Mouse (Mus musculus): ENCODE measurements around the gene Siae. TPM values are rescaled to one million over a fixed set of nuclear protein-coding genes. Genes with fewer than 3 reads are reported as not detected.
A peak's percentile ranks its signal among the peaks of the same experiment; 100 is the strongest.

Siae gene
- total RNA-seq, 2 experiments from 2014 or later: 8.4 to 8.7 TPM

DNA sequence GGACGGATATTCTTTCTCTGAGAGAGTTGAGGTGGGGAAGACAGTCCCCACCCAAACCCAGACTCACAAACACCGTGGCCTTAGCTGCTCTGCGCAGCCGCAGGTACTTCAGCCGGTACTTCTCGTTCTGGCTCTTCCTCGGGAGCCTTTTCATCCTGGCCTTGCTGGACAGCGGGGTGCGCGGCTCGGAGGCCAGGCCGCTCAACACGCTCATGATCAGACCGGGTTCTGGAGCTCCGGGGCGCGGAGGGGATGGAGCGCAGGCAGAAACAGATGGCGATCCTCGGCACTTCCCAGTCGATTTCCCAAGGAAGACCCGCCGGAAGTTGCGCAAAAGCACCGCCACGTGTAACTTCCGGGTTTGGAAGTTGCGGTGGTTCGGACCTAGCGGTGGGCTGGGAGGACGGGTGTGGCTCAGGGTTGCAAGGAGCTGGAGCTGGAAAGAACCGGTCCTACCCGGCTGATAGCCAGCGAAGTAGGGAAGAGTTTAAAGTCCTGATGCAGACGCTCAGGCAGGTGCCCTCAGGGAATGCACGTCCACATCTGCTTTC is 101.5 kb downstream of the Siae start, which contains the start of gene Tbrg1:
Tbrg1 (minus strand) TSS at position 382 of the 551 bp plus-strand sequence.
- intact Hi-C loops (cut with DNase I): no loop called here
- DNase-seq (ENCODE audit: low spot score): peak; percentile 75

GRCm38 (mm10) chr9:37659413-37659812 is 103.9 kb downstream of the Siae start:
- DNase-seq (ENCODE audit: low spot score): no peak
- intact Hi-C loops (cut with DNase I): no loop called here

GRCm38 (mm10) chr9:37663210-37663609 is 107.7 kb downstream of the Siae start:
- DNase-seq (ENCODE audit: low spot score): no peak
- intact Hi-C loops (cut with DNase I): no loop called here

- no peak for DNase-seq (ENCODE audit: low spot score)
- intact Hi-C loops (cut with DNase I): no loop called here
These were observed 109.1 kb downstream of the Siae start for GRCm38 (mm10) chr9:37664604-37665003.

- no peak for DNase-seq (ENCODE audit: low spot score)
- intact Hi-C loops (cut with DNase I): no loop called here
These were observed 110.5 kb downstream of the Siae start for GRCm38 (mm10) chr9:37666045-37666444.

DNA sequence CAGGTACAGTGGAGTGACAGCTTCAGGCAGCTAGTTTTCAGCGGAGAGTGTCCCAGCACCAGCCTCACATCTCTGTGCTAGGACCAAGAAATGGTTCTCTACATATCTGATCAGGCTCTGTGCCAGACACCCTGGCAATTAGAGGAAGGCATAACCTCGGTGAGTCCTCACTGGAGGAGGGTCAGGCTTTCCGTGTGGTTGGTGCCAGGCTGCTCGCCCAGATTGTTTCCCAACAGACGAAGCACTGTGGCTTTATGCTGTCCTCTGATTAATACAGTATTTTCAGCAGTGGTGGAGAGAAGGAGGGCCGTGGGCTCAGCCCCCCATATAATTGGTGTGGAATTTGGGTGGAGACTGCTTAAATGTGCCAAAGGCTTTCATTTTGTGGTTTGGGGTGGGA is 113.6 kb downstream of the Siae start, which contains the start of gene Panx3:
Panx3 (minus strand) TSS at position 121 of the 400 bp plus-strand sequence.
- intact Hi-C loops (cut with DNase I): no loop called here
- DNase-seq (ENCODE audit: low spot score): no peak

DNA sequence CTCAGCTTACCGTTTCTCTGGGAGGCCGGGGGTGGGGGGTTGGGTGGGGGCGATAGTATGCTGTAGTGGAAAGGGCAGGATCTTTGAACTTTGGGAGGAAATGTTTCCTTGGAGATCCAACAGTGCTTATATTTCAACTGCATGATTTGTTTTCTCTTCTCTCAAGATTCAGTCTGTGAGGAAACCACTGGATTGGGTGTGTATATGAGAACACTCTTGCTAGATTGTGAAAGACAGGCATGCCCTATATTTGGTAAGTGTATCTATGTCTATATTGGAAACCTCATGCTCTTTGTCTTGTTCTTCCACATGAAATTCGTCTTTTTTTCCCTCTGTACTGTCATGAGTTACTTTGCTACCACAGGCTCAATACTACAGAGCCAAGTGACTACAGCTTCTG is 114.2 kb downstream of the Siae start:
- DNase-seq (ENCODE audit: low spot score): no peak
- intact Hi-C loops (cut with DNase I): no loop called here

DNA sequence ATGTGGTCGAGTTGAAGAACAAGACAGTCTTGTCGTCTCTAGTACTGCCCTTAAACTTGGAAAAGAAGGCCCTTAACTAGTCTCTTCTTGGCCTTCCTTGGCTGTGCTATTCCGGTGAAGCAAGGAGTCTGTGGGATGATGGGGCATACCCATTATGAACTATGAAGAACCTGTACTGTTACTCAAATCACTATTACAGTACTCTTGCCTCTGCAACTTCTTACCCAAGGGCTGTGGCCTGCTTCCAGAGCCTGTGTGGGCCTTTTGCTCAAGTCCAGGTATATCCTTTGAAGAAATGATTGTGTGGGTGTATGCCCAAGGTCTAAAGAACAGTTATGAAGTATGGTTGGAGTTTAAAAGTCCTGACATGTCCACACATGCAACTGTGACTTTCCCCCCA is 114.8 kb downstream of the Siae start:
- DNase-seq (ENCODE audit: low spot score): no peak
- intact Hi-C loops (cut with DNase I): no loop called here

DNA sequence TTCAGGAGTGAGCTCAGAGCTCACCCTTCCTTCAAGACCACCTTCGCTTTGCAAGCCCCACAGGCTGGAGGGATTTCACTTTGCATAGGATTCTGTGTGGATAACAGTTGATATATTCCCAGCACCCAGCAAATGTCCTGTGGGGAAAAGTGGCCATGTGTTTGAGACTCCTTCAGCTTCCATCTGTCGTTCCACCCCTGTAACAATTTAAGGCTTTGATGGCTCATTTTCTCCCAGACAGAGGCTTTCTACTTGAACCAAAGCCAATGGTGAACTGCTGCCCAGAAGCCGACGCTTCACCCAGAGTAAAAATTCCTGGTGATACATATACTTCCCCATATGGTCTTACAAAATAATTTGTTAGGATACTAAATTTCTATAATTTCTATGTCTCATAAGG is 119.8 kb downstream of the Siae start:
- no peak for DNase-seq (ENCODE audit: low spot score)
- intact Hi-C loops (cut with DNase I): no loop called here

- intact Hi-C loops (cut with DNase I): no loop called here
- no peak for DNase-seq (ENCODE audit: low spot score)
These were observed 125.6 kb downstream of the Siae start for GRCm38 (mm10) chr9:37681123-37681522.

DNA sequence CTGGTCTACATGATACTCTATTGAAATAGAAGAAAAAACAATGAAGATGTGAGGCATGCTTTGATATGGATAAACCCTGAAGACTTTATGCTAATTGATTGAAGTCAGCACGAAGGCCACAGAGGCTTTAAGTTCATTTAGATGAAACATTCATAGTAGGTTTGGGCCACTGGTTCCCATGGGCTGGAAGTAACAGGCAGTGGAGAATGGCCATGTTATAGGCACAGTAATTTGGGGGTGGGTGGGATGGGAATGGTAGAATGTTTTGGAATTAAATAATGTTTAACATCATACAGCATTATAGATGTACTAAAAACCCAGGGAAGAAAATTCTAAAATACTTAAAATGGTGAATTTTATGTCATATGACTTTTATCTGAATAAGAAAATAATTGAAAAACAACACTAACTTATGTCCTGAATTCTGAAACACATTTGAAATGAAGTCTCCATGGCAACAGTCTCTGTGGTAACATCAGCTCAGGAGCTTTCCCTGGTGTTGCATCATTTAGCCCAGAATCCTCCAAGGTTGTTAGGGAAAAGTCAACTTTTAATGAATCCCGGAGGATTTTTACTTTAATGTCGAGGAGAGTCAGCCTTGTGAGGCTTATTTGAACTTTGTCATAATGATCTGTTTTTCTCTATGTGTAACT is 131.9 kb downstream of the Siae start:
- no peak for DNase-seq (ENCODE audit: low spot score)
- intact Hi-C loops (cut with DNase I): no loop called here

DNA sequence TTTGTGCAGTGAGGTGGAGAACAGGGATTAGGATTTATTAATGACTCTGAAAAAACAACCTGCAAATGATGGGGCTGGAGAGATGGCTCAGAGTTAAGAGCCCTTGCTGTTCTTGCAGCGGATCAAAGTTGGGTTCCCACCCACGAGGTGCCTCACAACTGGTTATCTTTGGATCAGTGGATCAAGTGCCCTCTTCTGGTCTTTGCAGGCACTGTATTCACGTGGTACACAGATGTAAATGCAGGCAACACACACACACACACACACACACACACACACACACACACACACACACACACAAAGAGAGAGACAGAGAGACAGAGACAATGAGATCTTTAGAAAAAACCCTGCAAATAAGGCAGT is 132.4 kb downstream of the Siae start:
- no peak for DNase-seq (ENCODE audit: low spot score)
- intact Hi-C loops (cut with DNase I): no loop called here

- no peak for DNase-seq (ENCODE audit: low spot score)
- intact Hi-C loops (cut with DNase I): loop anchor here (1.0 kb wide), 1 partner anchor 242 kb away; no protein-coding TSS in a partner anchor
These were observed 134.6 kb downstream of the Siae start for GRCm38 (mm10) chr9:37689970-37690686.

Other genes with a start within 250 kb of the Siae start
- 1 to 10 TPM; 1.3 to 1.5 TPM for gene Ccdc15, start 207.3 kb upstream of the Siae start, total RNA-seq (2021)
- not detected for gene Hepacam, start 188.3 kb upstream of the Siae start, total RNA-seq (2021)
- gene Robo4, start 153.8 kb upstream of the Siae start, total RNA-seq (2021): 10 to 100 TPM; 29.7 to 30.1 TPM
- gene Robo3, start 122.5 kb upstream of the Siae start, total RNA-seq (2021): not detected
- gene Msantd2, start 66.4 kb upstream of the Siae start, total RNA-seq (2021): 1 to 10 TPM; 7.8 to 8.0 TPM
- gene Esam, start 27.6 kb upstream of the Siae start, total RNA-seq (2021): 10 to 100 TPM; 62.5 to 77.7 TPM
- gene Vsig2, start 16.4 kb upstream of the Siae start, total RNA-seq (2021): 1 to 10 TPM; 4.1 to 4.7 TPM
- gene Nrgn, start 2.8 kb upstream of the Siae start, total RNA-seq (2021): 1 to 10 TPM; 3.2 to 6.7 TPM
- 1 to 10 TPM; 1.3 to 2.7 TPM for gene Spa17, start 58.0 kb downstream of the Siae start, total RNA-seq (2021)
- gene Tbrg1, start 101.6 kb downstream of the Siae start, total RNA-seq (2021): 10 to 100 TPM; 33.3 to 35.5 TPM
- not detected for gene Panx3, start 113.5 kb downstream of the Siae start, total RNA-seq (2021)
- gene Olfr160, start 160.6 kb downstream of the Siae start, total RNA-seq (2021): not detected
- gene Olfr874, start 189.4 kb downstream of the Siae start, total RNA-seq (2021): not detected
- gene Olfr875, start 216.2 kb downstream of the Siae start, total RNA-seq (2021): not detected
- gene Olfr876, start 247.3 kb downstream of the Siae start, total RNA-seq (2021): not detected